Mouse (Mus musculus) urinary bladder, postnatal 14 days (tissue): ENCODE measurements at regions not wholly inside any gene's neighbourhood (a gene's known extent, or its start where the extent isn't known, plus 50 kb on each side); places are given as distances from the start of the nearest gene placed in this dataset.

ENCODE experiments used
- DNase-seq: peaks from one replicate; pipeline ENCODE4 v3.0.0; 2021; ENCODE audit warnings: low spot score

GRCm38 (mm10) chr9:115483024-115483423 lies 172.8 kb upstream of the Stt3b start:
- no peak for DNase-seq

- no peak for DNase-seq
These were observed 173.5 kb upstream of the Stt3b start for GRCm38 (mm10) chr9:115483721-115484120.

GRCm38 (mm10) chr9:115484408-115484807 lies 174.2 kb upstream of the Stt3b start:
- DNase-seq: no peak

GRCm38 (mm10) chr9:115485219-115485618 lies 175.0 kb upstream of the Stt3b start:
- no peak for DNase-seq

- DNase-seq: no peak
These were observed 177.0 kb upstream of the Stt3b start for GRCm38 (mm10) chr9:115487175-115487760.

- DNase-seq: no peak
These were observed 178.9 kb upstream of the Stt3b start for GRCm38 (mm10) chr9:115488913-115489809.

- no peak for DNase-seq
These were observed 182.4 kb upstream of the Stt3b start for GRCm38 (mm10) chr9:115492431-115493171.

- DNase-seq: no peak
These were observed 183.5 kb upstream of the Stt3b start for GRCm38 (mm10) chr9:115493765-115494164.

GRCm38 (mm10) chr9:115499536-115499935 lies 189.3 kb upstream of the Stt3b start:
- DNase-seq: no peak

GRCm38 (mm10) chr9:115504789-115505188 lies 194.6 kb upstream of the Stt3b start:
- no peak for DNase-seq

GRCm38 (mm10) chr9:115507131-115507689 lies 197.0 kb upstream of the Stt3b start:
- DNase-seq: no peak

GRCm38 (mm10) chr9:115512835-115513629 lies 202.8 kb upstream of the Stt3b start:
- DNase-seq: no peak

GRCm38 (mm10) chr9:115517903-115518302 lies 207.7 kb upstream of the Stt3b start:
- no peak for DNase-seq

- DNase-seq: no peak
These were observed 213.9 kb upstream of the Stt3b start for GRCm38 (mm10) chr9:115524161-115524560.

- no peak for DNase-seq
These were observed 214.4 kb upstream of the Stt3b start for GRCm38 (mm10) chr9:115524591-115524990.

- no peak for DNase-seq
These were observed 216.1 kb upstream of the Stt3b start for GRCm38 (mm10) chr9:115526322-115526721.

- no peak for DNase-seq
These were observed 216.8 kb upstream of the Stt3b start for GRCm38 (mm10) chr9:115526981-115527380.

- no peak for DNase-seq
These were observed 224.0 kb upstream of the Stt3b start for GRCm38 (mm10) chr9:115534198-115534597.

- DNase-seq: no peak
These were observed 233.4 kb upstream of the Stt3b start for GRCm38 (mm10) chr9:115543665-115544064.

GRCm38 (mm10) chr9:115545178-115545577 lies 235.0 kb upstream of the Stt3b start:
- no peak for DNase-seq

- DNase-seq: no peak
These were observed 235.6 kb upstream of the Stt3b start for GRCm38 (mm10) chr9:115545792-115546191.
